Mouse (Mus musculus): ENCODE data around the gene Ccin. TPM values are rescaled to one million over a fixed set of nuclear protein-coding genes. Genes with fewer than 3 reads are reported as not detected.
A peak's percentile ranks its signal among the peaks of the same experiment; 100 is the strongest.

Ccin gene
- polyA plus RNA-seq, 1 experiment from 2014 or later = not detected

GRCm38 (mm10) chr4:44016791-44017190, 33.5 kb downstream of the Ccin start:
- H3K27me3 ChIP-seq (ENCODE audit: control insufficient read depth, insufficient read depth, low read depth, low read length) = peaks cover 7% of the 10 kb centered on the region
- no peak overlapping the region for H3K9ac ChIP-seq (ENCODE audit: low read depth, low read length)
- peaks cover 8% of the 10 kb centered on the region for H3K36me3 ChIP-seq (ENCODE audit: control insufficient read depth, insufficient read depth, low read length)
- H3K4me2 ChIP-seq (ENCODE audit: low read length) = no peak overlapping the region
- ATAC-seq = no peak
- H3K4me3 ChIP-seq (ENCODE audit: low read depth, low read length) = no peak overlapping the region
- no peak overlapping the region for H3K27ac ChIP-seq (ENCODE audit: low read length)
- peaks cover 23% of the 10 kb centered on the region for H3K4me1 ChIP-seq (ENCODE audit: control insufficient read depth, insufficient read depth, low read length)
- no peaks in the 10 kb centered on the region for H3K9me3 ChIP-seq (replicated peaks; ENCODE audit: control insufficient read depth, low read length, poor library complexity, severe bottlenecking)
- WGBS = 98% methylated on average over 12 of the region's 12 CpGs

DNA sequence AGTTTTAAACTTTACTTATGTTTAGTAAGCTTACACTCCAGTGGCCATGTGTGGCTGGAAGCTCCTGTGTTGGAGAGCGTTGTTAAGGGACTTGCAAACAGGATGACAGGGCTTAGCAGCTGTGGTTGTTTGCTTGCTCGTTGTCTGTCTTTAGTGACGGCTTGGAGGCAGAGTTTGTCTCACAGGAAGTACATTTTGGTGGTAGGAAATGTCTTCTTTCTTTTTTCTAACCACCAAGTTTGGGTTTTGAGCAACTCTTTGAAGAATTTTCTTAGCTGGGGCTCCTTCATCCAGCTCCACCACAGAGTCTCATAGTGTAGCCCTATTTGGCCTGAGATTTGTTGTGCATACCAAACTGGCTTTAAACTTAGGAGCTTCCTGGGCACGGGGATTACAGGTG, 39.0 kb downstream of the Ccin start:
- H3K4me1 ChIP-seq (ENCODE audit: control insufficient read depth, insufficient read depth, low read length) = no peaks in the 10 kb centered on the region
- no peak overlapping the region for H3K9ac ChIP-seq (ENCODE audit: low read depth, low read length)
- 90% methylated on average over 4 of the region's 4 CpGs for WGBS
- H3K4me3 ChIP-seq (ENCODE audit: low read depth, low read length) = no peak overlapping the region
- peaks cover 36% of the 10 kb centered on the region for H3K27me3 ChIP-seq (ENCODE audit: control insufficient read depth, insufficient read depth, low read depth, low read length)
- no peak overlapping the region for H3K27ac ChIP-seq (ENCODE audit: low read length)
- peaks cover 43% of the 10 kb centered on the region for H3K36me3 ChIP-seq (ENCODE audit: control insufficient read depth, insufficient read depth, low read length)
- H3K9me3 ChIP-seq (replicated peaks; ENCODE audit: control insufficient read depth, low read length, poor library complexity, severe bottlenecking) = no peaks in the 10 kb centered on the region
- ATAC-seq = no peak
- H3K4me2 ChIP-seq (ENCODE audit: low read length) = no peak overlapping the region

DNA sequence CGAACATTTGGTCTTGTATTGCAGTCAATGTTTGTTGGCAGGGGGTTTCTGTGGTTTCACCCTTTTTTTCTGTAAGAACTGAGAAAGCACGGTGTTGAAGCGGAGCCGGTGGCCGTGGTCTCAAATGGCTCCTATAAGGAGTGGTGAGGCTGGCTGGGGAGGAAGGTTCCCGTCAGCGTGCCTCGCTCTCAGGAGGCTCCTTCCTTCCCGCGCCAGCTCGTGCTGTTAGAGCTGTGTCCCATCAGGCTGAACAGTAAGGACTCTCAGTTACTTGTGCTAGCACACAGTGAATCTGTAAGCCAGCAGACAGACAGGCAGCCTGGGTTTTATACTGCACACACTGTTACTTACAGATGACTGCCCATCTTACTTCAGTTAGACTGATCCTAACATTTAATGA, 39.5 kb downstream of the Ccin start:
- peaks cover 36% of the 10 kb centered on the region for H3K27me3 ChIP-seq (ENCODE audit: control insufficient read depth, insufficient read depth, low read depth, low read length)

DNA sequence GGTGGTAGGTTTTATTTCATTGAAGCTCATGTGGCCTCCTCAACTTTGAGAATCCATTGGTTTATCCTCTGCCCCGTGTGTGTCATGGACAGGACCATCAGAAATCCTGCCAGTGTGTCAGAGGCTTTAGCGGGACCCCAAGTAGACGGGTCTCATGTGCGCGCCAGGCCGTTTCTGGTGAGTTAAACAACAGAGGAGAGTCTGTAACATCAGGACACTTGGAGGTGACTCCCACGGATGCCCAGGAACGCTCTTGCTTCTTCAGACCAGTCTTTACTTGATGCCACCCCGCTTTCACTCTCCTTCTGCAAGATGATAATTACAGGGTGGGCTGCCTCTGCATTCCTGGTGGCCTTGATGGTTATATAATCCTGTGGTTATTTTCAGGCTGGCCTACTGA, 40.4 kb downstream of the Ccin start:
- H3K4me3 ChIP-seq (ENCODE audit: low read depth, low read length) = no peak overlapping the region
- peaks cover 36% of the 10 kb centered on the region for H3K27me3 ChIP-seq (ENCODE audit: control insufficient read depth, insufficient read depth, low read depth, low read length)
- no peak overlapping the region for H3K27ac ChIP-seq (ENCODE audit: low read length)
- peaks cover 45% of the 10 kb centered on the region for H3K36me3 ChIP-seq (ENCODE audit: control insufficient read depth, insufficient read depth, low read length)
- H3K4me2 ChIP-seq (ENCODE audit: low read length) = no peak overlapping the region
- 97% methylated on average over 9 of the region's 9 CpGs for WGBS
- no peaks in the 10 kb centered on the region for H3K9me3 ChIP-seq (replicated peaks; ENCODE audit: control insufficient read depth, low read length, poor library complexity, severe bottlenecking)
- no peak overlapping the region for H3K9ac ChIP-seq (ENCODE audit: low read depth, low read length)
- H3K4me1 ChIP-seq (ENCODE audit: control insufficient read depth, insufficient read depth, low read length) = 0 out of 2 replicates have a peak, but pooled peaks cover 2% of the 10 kb centered on the region
- ATAC-seq = no peak

More for the DNA sequence above, 39.5 kb downstream of the Ccin start:
- 96% methylated on average over 11 of the region's 11 CpGs for WGBS
- H3K9me3 ChIP-seq (replicated peaks; ENCODE audit: control insufficient read depth, low read length, poor library complexity, severe bottlenecking) = no peaks in the 10 kb centered on the region
- no peak overlapping the region for H3K27ac ChIP-seq (ENCODE audit: low read length)
- no peak overlapping the region for H3K4me2 ChIP-seq (ENCODE audit: low read length)
- no peak overlapping the region for H3K9ac ChIP-seq (ENCODE audit: low read depth, low read length)
- H3K4me3 ChIP-seq (ENCODE audit: low read depth, low read length) = no peak overlapping the region
- H3K4me1 ChIP-seq (ENCODE audit: control insufficient read depth, insufficient read depth, low read length) = no peaks in the 10 kb centered on the region
- peaks cover 45% of the 10 kb centered on the region for H3K36me3 ChIP-seq (ENCODE audit: control insufficient read depth, insufficient read depth, low read length)
- ATAC-seq = no peak

GRCm38 (mm10) chr4:44024241-44024640, 41.0 kb downstream of the Ccin start:
- no peak overlapping the region for H3K27ac ChIP-seq (ENCODE audit: low read length)
- H3K4me2 ChIP-seq (ENCODE audit: low read length) = no peak overlapping the region
- peaks cover 45% of the 10 kb centered on the region for H3K36me3 ChIP-seq (ENCODE audit: control insufficient read depth, insufficient read depth, low read length)
- no peak overlapping the region for H3K4me3 ChIP-seq (ENCODE audit: low read depth, low read length)
- 0 out of 2 replicates have a peak, but pooled peaks cover 2% of the 10 kb centered on the region for H3K4me1 ChIP-seq (ENCODE audit: control insufficient read depth, insufficient read depth, low read length)
- peaks cover 36% of the 10 kb centered on the region for H3K27me3 ChIP-seq (ENCODE audit: control insufficient read depth, insufficient read depth, low read depth, low read length)
- ATAC-seq = no peak
- no peaks in the 10 kb centered on the region for H3K9me3 ChIP-seq (replicated peaks; ENCODE audit: control insufficient read depth, low read length, poor library complexity, severe bottlenecking)
- H3K9ac ChIP-seq (ENCODE audit: low read depth, low read length) = no peak overlapping the region
- WGBS = 98% methylated on average over 6 of the region's 6 CpGs

- no peak overlapping the region for H3K4me3 ChIP-seq (ENCODE audit: low read depth, low read length)
Observed at GRCm38 (mm10) chr4:44025570-44025969, 42.3 kb downstream of the Ccin start.

GRCm38 (mm10) chr4:44028303-44029135, 45.2 kb downstream of the Ccin start:
- H3K4me1 ChIP-seq (ENCODE audit: control insufficient read depth, insufficient read depth, low read length) = 0 out of 2 replicates have a peak, but pooled peaks cover 2% of the 10 kb centered on the region
- no peak overlapping the region for H3K27ac ChIP-seq (ENCODE audit: low read length)
- H3K36me3 ChIP-seq (ENCODE audit: control insufficient read depth, insufficient read depth, low read length) = peaks cover 44% of the 10 kb centered on the region
- H3K9ac ChIP-seq (ENCODE audit: low read depth, low read length) = no peak overlapping the region
- H3K27me3 ChIP-seq (ENCODE audit: control insufficient read depth, insufficient read depth, low read depth, low read length) = peaks cover 36% of the 10 kb centered on the region
- no peaks in the 10 kb centered on the region for H3K9me3 ChIP-seq (replicated peaks; ENCODE audit: control insufficient read depth, low read length, poor library complexity, severe bottlenecking)
- H3K4me2 ChIP-seq (ENCODE audit: low read length) = no peak overlapping the region
- H3K4me3 ChIP-seq (ENCODE audit: low read depth, low read length) = no peak overlapping the region
- ATAC-seq = no peak
- 14% methylated on average over 16 of the region's 16 CpGs for WGBS

More at GRCm38 (mm10) chr4:44025570-44025969, 42.3 kb downstream of the Ccin start:
- peaks cover 40% of the 10 kb centered on the region for H3K27me3 ChIP-seq (ENCODE audit: control insufficient read depth, insufficient read depth, low read depth, low read length)
- no peaks in the 10 kb centered on the region for H3K9me3 ChIP-seq (replicated peaks; ENCODE audit: control insufficient read depth, low read length, poor library complexity, severe bottlenecking)
- ATAC-seq = no peak
- 0 out of 2 replicates have a peak, but pooled peaks cover 2% of the 10 kb centered on the region for H3K4me1 ChIP-seq (ENCODE audit: control insufficient read depth, insufficient read depth, low read length)
- 90% methylated on average over 6 of the region's 6 CpGs for WGBS
- no peak overlapping the region for H3K27ac ChIP-seq (ENCODE audit: low read length)
- peaks cover 40% of the 10 kb centered on the region for H3K36me3 ChIP-seq (ENCODE audit: control insufficient read depth, insufficient read depth, low read length)
- H3K9ac ChIP-seq (ENCODE audit: low read depth, low read length) = no peak overlapping the region
- H3K4me2 ChIP-seq (ENCODE audit: low read length) = no peak overlapping the region

- ATAC-seq = 0 out of 2 replicates have a peak, but pooled peaks have one; percentile 17
- Histone ChIP-seq H3K27ac (ENCODE audit: low read length) (no peak overlapping the region), H3K9me3 (replicated peaks; ENCODE audit: control insufficient read depth, low read length, poor library complexity, severe bottlenecking) (no peaks in the 10 kb centered on the region), H3K36me3 (ENCODE audit: control insufficient read depth, insufficient read depth, low read length) (peaks cover 38% of the 10 kb centered on the region), H3K9ac (ENCODE audit: low read depth, low read length) (no peak overlapping the region), H3K27me3 (ENCODE audit: control insufficient read depth, insufficient read depth, low read depth, low read length) (peaks cover 26% of the 10 kb centered on the region), H3K4me1 (ENCODE audit: control insufficient read depth, insufficient read depth, low read length) (0 out of 2 replicates have a peak, but pooled peaks cover 2% of the 10 kb centered on the region), H3K4me3 (ENCODE audit: low read depth, low read length) (no peak overlapping the region), H3K4me2 (ENCODE audit: low read length) (no peak overlapping the region)
- 80% methylated on average over 15 of the region's 15 CpGs for WGBS
Observed at GRCm38 (mm10) chr4:44029661-44030066, 46.4 kb downstream of the Ccin start.

DNA sequence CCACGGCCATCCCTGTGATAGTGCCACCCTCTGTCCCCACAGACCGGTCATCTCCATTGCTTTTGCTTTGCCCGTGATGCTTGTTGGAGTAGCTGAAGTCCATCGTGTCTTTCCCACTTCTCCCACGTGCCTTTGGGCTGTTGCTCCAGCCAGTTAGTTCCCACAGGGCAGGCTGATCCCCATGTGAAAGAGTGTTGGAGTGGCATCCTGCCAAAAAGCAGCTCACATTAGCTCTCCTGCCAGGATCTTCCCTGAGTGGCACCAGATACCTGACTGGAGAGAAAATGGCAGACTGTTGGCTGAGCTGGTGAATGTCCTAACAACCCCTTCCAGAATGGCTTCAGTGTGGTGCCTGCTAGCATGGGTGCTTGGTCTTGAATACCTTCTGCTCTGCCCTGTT, 48.2 kb downstream of the Ccin start:
- Histone ChIP-seq H3K27ac (ENCODE audit: low read length) (no peak overlapping the region), H3K9me3 (replicated peaks; ENCODE audit: control insufficient read depth, low read length, poor library complexity, severe bottlenecking) (no peaks in the 10 kb centered on the region), H3K4me3 (ENCODE audit: low read depth, low read length) (no peak overlapping the region), H3K9ac (ENCODE audit: low read depth, low read length) (no peak overlapping the region), H3K4me1 (ENCODE audit: control insufficient read depth, insufficient read depth, low read length) (0 out of 2 replicates have a peak, but pooled peaks cover 2% of the 10 kb centered on the region), H3K27me3 (ENCODE audit: control insufficient read depth, insufficient read depth, low read depth, low read length) (peaks cover 19% of the 10 kb centered on the region), H3K36me3 (ENCODE audit: control insufficient read depth, insufficient read depth, low read length) (peaks cover 23% of the 10 kb centered on the region), H3K4me2 (ENCODE audit: low read length) (no peak overlapping the region)
- ATAC-seq = no peak
- WGBS = 83% methylated on average over 5 of the region's 5 CpGs

Data from midbrain, embryonic 16.5 days (tissue).